ENCODE assay signal across 9 mouse cellular contexts in the genomic region with DNA sequence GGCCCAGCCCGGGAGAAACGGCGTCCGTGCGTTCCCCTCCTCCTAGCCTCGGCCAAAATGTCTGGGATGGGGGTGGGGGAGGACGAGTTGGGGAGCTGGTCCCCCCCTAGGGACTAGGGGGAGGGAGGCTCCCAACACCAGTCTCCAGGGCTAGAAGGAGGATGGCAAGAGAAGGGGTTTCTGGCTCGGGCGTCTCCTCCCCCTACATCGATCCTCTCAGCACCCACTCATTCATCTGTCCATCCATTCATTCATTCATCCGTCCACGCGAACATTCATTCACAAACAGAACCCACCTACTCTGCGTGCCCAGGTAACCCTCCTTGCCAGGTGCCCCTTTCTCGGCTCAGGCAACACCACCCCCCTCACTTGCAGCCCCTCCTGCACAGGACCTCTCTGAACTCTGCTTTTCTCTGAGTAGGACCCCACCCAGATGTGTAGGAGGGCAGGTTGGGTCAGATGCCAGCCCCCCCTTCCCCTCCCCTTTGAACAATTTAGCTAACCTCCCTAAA. TPM values are rescaled to one million over a fixed set of nuclear protein-coding genes. Genes with fewer than 3 reads are reported as not detected.
DNase-seq lines count a peak whose midpoint lies in the region; ATAC-seq and TF ChIP-seq lines count a peak whose summit lies in the region.
"Had no signal": no experiment of that assay in that cellular context is flagged by ENCODE, and none has a peak within 500 bp of the region (broad histone marks: within the 10 kb centered on the region; RNA-seq: fewer than 3 reads in every experiment).

No protein-coding gene starts in this region.

- H3K4me1 ChIP-seq in lung, embryonic 16.5 days (replicated peaks; ENCODE audit: control insufficient read depth, insufficient read depth, low read length): peaks cover 19% of the 10 kb centered on the region
- peaks cover 36% of the 10 kb centered on the region for H3K4me1 ChIP-seq in forebrain, embryonic 16.5 days (replicated peaks; ENCODE audit: control insufficient read depth, insufficient read depth, low read length)
- peaks cover 38% of the 10 kb centered on the region for H3K4me1 ChIP-seq in limb, embryonic 13.5 days
- H3K4me1 ChIP-seq in small intestine, adult 2 months (ENCODE audit: control insufficient read depth, insufficient read depth, insufficient read length, low read length): peaks cover 8% of the 10 kb centered on the region

- H3K9ac ChIP-seq in lung, embryonic 16.5 days (ENCODE audit: low read length): peak overlapping the region; percentile 64
- H3K9ac ChIP-seq in forebrain, embryonic 16.5 days (replicated peaks; ENCODE audit: low read depth, low read length): peak overlapping the region; percentile 86
- peak overlapping the region; percentile 84 for H3K9ac ChIP-seq in limb, embryonic 13.5 days

- TF ChIP-seq CTCF in small intestine, adult 2 months (IDR thresholded peaks at IDR 0.05; ENCODE audit: extremely low read depth, insufficient read length, insufficient replicate concordance, low read depth, low read length): no peak

- peak overlapping the region; percentile 100 for H3K4me2 ChIP-seq in lung, embryonic 16.5 days (ENCODE audit: low read depth, low read length)
- peak overlapping the region; percentile 89 for H3K4me2 ChIP-seq in forebrain, embryonic 16.5 days (ENCODE audit: low read length)
- H3K4me2 ChIP-seq in limb, embryonic 13.5 days (replicated peaks): peak overlapping the region; percentile 98

- WGBS in lung, embryonic 16.5 days: 4% methylated on average over 15 of the region's 15 CpGs
- 3% methylated on average over 11 of the region's 15 CpGs for WGBS in forebrain, embryonic 16.5 days
- WGBS in limb, embryonic 13.5 days: 1% methylated on average over 15 of the region's 15 CpGs
- 9% methylated on average over 15 of the region's 15 CpGs for WGBS in small intestine, adult 2 months

- ATAC-seq in lung, embryonic 16.5 days (ENCODE audit: low read depth): peak; percentile 6; the same call in 1 of the 2 replicates
- ATAC-seq in forebrain, embryonic 16.5 days: peak; percentile 18
- no peak for ATAC-seq in limb, embryonic 13.5 days (ENCODE audit: low FRiP score, low read depth)
- no peak for ATAC-seq in erythroid progenitor cell, adult 5-6 weeks (replicated peaks; ENCODE audit: low FRiP score, poor library complexity, severe bottlenecking)

- no peak for DNase-seq in lung, postnatal 25 days (ENCODE audit: low spot score)
- no peak for DNase-seq in thymus, adult 18-20 months
- no peak for DNase-seq in lung, postnatal 14 days
- DNase-seq: lung, postnatal 36 days had no signal

- H3K36me3 ChIP-seq in lung, embryonic 16.5 days (ENCODE audit: control insufficient read depth, insufficient read depth, low read length): no peaks in the 10 kb centered on the region
- no peaks in the 10 kb centered on the region for H3K36me3 ChIP-seq in forebrain, embryonic 16.5 days (ENCODE audit: control insufficient read depth, insufficient read depth)
- H3K36me3 ChIP-seq in limb, embryonic 13.5 days: no peaks in the 10 kb centered on the region
- H3K36me3 ChIP-seq in small intestine, adult 2 months (ENCODE audit: control insufficient read depth, insufficient read depth, low read length): no peaks in the 10 kb centered on the region

- H3K27ac ChIP-seq in lung, embryonic 16.5 days (ENCODE audit: low read length): no peak overlapping the region
- H3K27ac ChIP-seq in forebrain, embryonic 16.5 days (ENCODE audit: low read length): no peak overlapping the region; the same call in 1 of the 2 replicates
- no peak overlapping the region for H3K27ac ChIP-seq in limb, embryonic 13.5 days
- H3K27ac ChIP-seq in small intestine, adult 2 months (ENCODE audit: insufficient read depth, low read depth, low read length): no peak overlapping the region

- peak overlapping the region; percentile 65 for H3K4me3 ChIP-seq in lung, embryonic 16.5 days (ENCODE audit: low read length)
- H3K4me3 ChIP-seq in forebrain, embryonic 16.5 days (replicated peaks; ENCODE audit: low read length): peak overlapping the region; percentile 86
- H3K4me3 ChIP-seq in limb, embryonic 13.5 days: peak overlapping the region; percentile 81
- H3K4me3 ChIP-seq in small intestine, adult 2 months (ENCODE audit: low read depth, low read length): 0 out of 2 replicates have a peak overlapping the region, but pooled peaks have one; percentile 46

- H3K9me3 ChIP-seq in lung, embryonic 16.5 days (ENCODE audit: control insufficient read depth, low read length): no peaks in the 10 kb centered on the region
- no peaks in the 10 kb centered on the region for H3K9me3 ChIP-seq in forebrain, embryonic 16.5 days (ENCODE audit: control insufficient read depth, low read length)
- H3K9me3 ChIP-seq in limb, embryonic 13.5 days: no peaks in the 10 kb centered on the region

- TF ChIP-seq POLR2A in small intestine, adult 2 months (IDR thresholded peaks at IDR 0.05; ENCODE audit: low read depth, low read length): no peak

- peaks cover 46% of the 10 kb centered on the region for H3K27me3 ChIP-seq in lung, embryonic 16.5 days (ENCODE audit: control insufficient read depth, insufficient read depth, low read depth, low read length)
- no peaks in the 10 kb centered on the region for H3K27me3 ChIP-seq in forebrain, embryonic 16.5 days (replicated peaks; ENCODE audit: control insufficient read depth, insufficient read depth, low read length)
- H3K27me3 ChIP-seq in limb, embryonic 13.5 days: peaks cover 73% of the 10 kb centered on the region
- peaks cover 25% of the 10 kb centered on the region for H3K27me3 ChIP-seq in small intestine, adult 2 months (ENCODE audit: control insufficient read depth, insufficient read depth, low read length)

RNA-seq across cellular contexts. Expression of gene Otub1, which starts 39.9 kb away (rescaled TPM):
- polyA plus RNA-seq in lung, embryonic 16.5 days (2015; fragmentation: Nextera tagmentation; extraction: Ambion mirVana): 176 and 187 TPM in 2 replicates
- 223 and 235 TPM in 2 replicates for polyA plus RNA-seq in forebrain, embryonic 16.5 days (2015; fragmentation: Nextera tagmentation; extraction: Ambion mirVana)
- polyA plus RNA-seq in limb, embryonic 13.5 days (2015; fragmentation: Nextera tagmentation; extraction: Ambion mirVana): 226 and 229 TPM in 2 replicates
- 61.9 and 113 TPM in 2 replicates for polyA plus RNA-seq in small intestine, adult 2 months (2012; rRNA removed)
- 17.3 and 25.6 TPM in 2 replicates for total RNA-seq in erythroid progenitor cell, adult 5-6 weeks (2015; ENCODE audit: low replicate concordance)
- 8.2 and 10.0 TPM in 2 replicates for total RNA-seq in erythroid progenitor cell, adult 5-6 weeks (2017; ENCODE audit: low replicate concordance)

RNA-seq across cellular contexts. Expression of gene Cox8a, which starts 51.2 kb away (rescaled TPM):
- 899 and 904 TPM in 2 replicates for polyA plus RNA-seq in lung, embryonic 16.5 days (2015; fragmentation: Nextera tagmentation; extraction: Ambion mirVana)
- 602 and 609 TPM in 2 replicates for polyA plus RNA-seq in forebrain, embryonic 16.5 days (2015; fragmentation: Nextera tagmentation; extraction: Ambion mirVana)
- 734 and 747 TPM in 2 replicates for polyA plus RNA-seq in limb, embryonic 13.5 days (2015; fragmentation: Nextera tagmentation; extraction: Ambion mirVana)
- 3,019 and 4,573 TPM in 2 replicates for polyA plus RNA-seq in small intestine, adult 2 months (2012; rRNA removed)
- total RNA-seq in erythroid progenitor cell, adult 5-6 weeks (2015; ENCODE audit: low replicate concordance): 226 and 267 TPM in 2 replicates
- 106 and 241 TPM in 2 replicates for total RNA-seq in erythroid progenitor cell, adult 5-6 weeks (2017; ENCODE audit: low replicate concordance)

Comparison
In these comparisons a context has a peak if more than half of its experiments do, and no peak if none do; other contexts are left out.
1. ATAC-seq: peak in lung, embryonic 16.5 days (single experiment) and forebrain, embryonic 16.5 days (single experiment); none in limb, embryonic 13.5 days (single experiment) and erythroid progenitor cell, adult 5-6 weeks (single experiment).
2. Peak in every context shown above with its lines, with median percentiles within 50 percentile points of each other: H3K4me2 ChIP-seq, H3K4me3 ChIP-seq and H3K9ac ChIP-seq.